In the genomic region with DNA sequence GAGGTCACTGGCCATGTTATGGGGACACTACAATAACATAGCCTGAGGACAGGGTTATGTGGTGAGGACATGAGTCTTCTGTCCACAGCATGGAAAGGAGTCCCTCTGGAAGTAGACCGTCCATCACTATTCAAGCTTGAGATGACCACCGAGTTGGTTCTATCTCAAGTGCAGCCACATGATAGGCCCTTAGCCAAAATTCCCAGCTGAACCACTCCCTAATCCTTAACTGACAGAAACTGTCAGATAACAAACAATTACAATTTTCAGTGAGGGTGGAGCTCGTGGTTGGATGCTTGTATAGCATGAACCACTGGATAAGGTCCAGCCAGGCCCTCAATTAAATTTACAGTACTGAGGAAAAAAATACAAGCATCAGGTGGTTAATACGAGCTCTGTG, we compare ENCODE assay signal across 1 mouse cellular context.
TF ChIP-seq lines count a peak whose summit lies in the region.

No protein-coding gene starts in this region.

TF ChIP-seq in MEL, 35 proteins besides CTCF, POLR2A, EP300 and RAD21 (continued from another document):
- TF ChIP-seq ETS1 (IDR thresholded peaks at IDR 0.05; ENCODE audit: low read depth, low read length), result peak; percentile 83
- TF ChIP-seq MAX (IDR thresholded peaks at IDR 0.05; ENCODE audit: low read length), result no peak
- no peak for TF ChIP-seq ELF1 (IDR thresholded peaks at IDR 0.05; ENCODE audit: low read depth, low read length)
- peak; percentile 49; the same call in 1 of the 2 replicates for TF ChIP-seq TCF12 (IDR thresholded peaks at IDR 0.05; ENCODE audit: low read depth, low read length)
- TF ChIP-seq ZNF384 (IDR thresholded peaks at IDR 0.05; ENCODE audit: low read depth, low read length), result 0 out of 2 replicates have a peak, but pooled peaks have one; percentile 6
- no peak for TF ChIP-seq E2F4 (IDR thresholded peaks at IDR 0.05; ENCODE audit: borderline replicate concordance, low read depth, low read length)
- TF ChIP-seq MYB (IDR thresholded peaks at IDR 0.05; ENCODE audit: low read depth, low read length), result peak; percentile 60; the same call in 1 of the 2 replicates
TF ChIP-seq in MEL: peak in this region for 7.
